34 mouse cellular contexts compared by ENCODE assay signal in genomic region chr3:146108945-146109344, GRCm38 (mm10). TPM values are rescaled to one million over a fixed set of nuclear protein-coding genes. Genes with fewer than 3 reads are reported as not detected.
"Had no signal": no experiment of that assay in that cellular context is flagged by ENCODE, and none has a peak within 500 bp of the region (broad histone marks: within the 10 kb centered on the region; RNA-seq: fewer than 3 reads in every experiment).

No protein-coding gene starts in this region.

- H3K4me1 ChIP-seq: limb, embryonic 15.5 days; liver, embryonic 12.5 days had no signal

- H3K9me3 ChIP-seq: heart, embryonic 15.5 days; hindbrain, embryonic 13.5 days; hindbrain, embryonic 15.5 days; limb, embryonic 13.5 days; limb, embryonic 15.5 days had no signal

- H3K27me3 ChIP-seq: limb, embryonic 13.5 days had no signal

- DNase-seq: gastrocnemius, postnatal 14 days; heart, adult 11 months; heart, adult 2 months; heart, postnatal 14 days; heart, postnatal 36 days; kidney, adult 11 months; kidney, adult 2 months; kidney, adult 9 months; kidney, postnatal 10 days; kidney, postnatal 25 days; kidney, postnatal 4 days; left cerebral cortex, postnatal 4 days had no signal

- H3K36me3 ChIP-seq: heart, embryonic 13.5 days; heart, embryonic 15.5 days; hindbrain, embryonic 13.5 days; hindbrain, embryonic 15.5 days; limb, embryonic 13.5 days; limb, embryonic 15.5 days; liver, embryonic 12.5 days had no signal

- H3K4me3 ChIP-seq: heart, adult 2 months had no signal

- H3K27ac ChIP-seq: heart, adult 2 months; heart, embryonic 13.5 days; heart, embryonic 15.5 days; hindbrain, embryonic 13.5 days; hindbrain, embryonic 15.5 days; hindbrain, postnatal 0 days; layer of hippocampus, adult 2 months; left cerebral cortex, adult 2 months; limb, embryonic 13.5 days; limb, embryonic 15.5 days; liver, embryonic 12.5 days had no signal

- H3K9ac ChIP-seq: heart, embryonic 13.5 days; heart, embryonic 15.5 days; hindbrain, embryonic 13.5 days; hindbrain, embryonic 15.5 days; limb, embryonic 13.5 days; limb, embryonic 15.5 days; liver, embryonic 12.5 days had no signal

RNA-seq across cellular contexts. Expression of gene Wdr63, which starts 1.0 kb away (rescaled TPM):
- total RNA-seq: gastrocnemius, adult 18-20 months; gastrocnemius, adult 8-10 months; gastrocnemius, postnatal 14 days; gastrocnemius, postnatal 4 days; heart, adult 2 months; heart, postnatal 36 days; hematopoietic stem cell, adult 5-6 weeks had no signal
- polyA plus RNA-seq: heart, embryonic 13.5 days; heart, postnatal 0 days; intestine, embryonic 14.5 days; intestine, embryonic 16.5 days; kidney, adult 2 months; limb, embryonic 11.5 days; limb, embryonic 15.5 days had no signal

RNA-seq across cellular contexts. Expression of gene Mcoln3, which starts 8.3 kb away (rescaled TPM):
- total RNA-seq: gastrocnemius, adult 18-20 months; gastrocnemius, adult 8-10 months; gastrocnemius, postnatal 14 days; heart, adult 2 months; heart, postnatal 36 days; hindbrain, postnatal 0 days; layer of hippocampus, adult 2 months; layer of hippocampus, postnatal 10 days; layer of hippocampus, postnatal 25 days; left cerebral cortex, adult 2 months; left cerebral cortex, postnatal 14 days; liver, adult 2 months had no signal
- polyA plus RNA-seq: heart, adult 2 months; liver, adult 2 months had no signal

RNA-seq across cellular contexts. Expression of gene Mcoln2, which starts 40.7 kb away (rescaled TPM):
- total RNA-seq: gastrocnemius, adult 18-20 months; hindbrain, postnatal 0 days; layer of hippocampus, adult 2 months; layer of hippocampus, postnatal 10 days; layer of hippocampus, postnatal 25 days; left cerebral cortex, adult 2 months; left cerebral cortex, postnatal 14 days; left cerebral cortex, postnatal 4 days had no signal
